In genomic region chr10:43211866-43212265, GRCm38 (mm10) we compare ENCODE assay signal across 9 mouse cellular contexts. TPM values are rescaled to one million over a fixed set of nuclear protein-coding genes. Genes with fewer than 3 reads are reported as not detected.
DNase-seq lines count a peak whose midpoint lies in the region; ATAC-seq and TF ChIP-seq lines count a peak whose summit lies in the region.
"Had no signal": no experiment of that assay in that cellular context is flagged by ENCODE, and none has a peak within 500 bp of the region (broad histone marks: within the 10 kb centered on the region; RNA-seq: fewer than 3 reads in every experiment).

No protein-coding gene starts in this region.

- 0 out of 2 replicates have a peak, but pooled peaks cover 2% of the 10 kb centered on the region for H3K9me3 ChIP-seq in hindbrain, postnatal 0 days (ENCODE audit: low read length)
- no peaks in the 10 kb centered on the region; the same call in 1 of the 2 replicates for H3K9me3 ChIP-seq in hindbrain, embryonic 16.5 days (ENCODE audit: control insufficient read depth, low read length)
- H3K9me3 ChIP-seq: lung, embryonic 15.5 days had no signal

- H3K27ac ChIP-seq in hindbrain, postnatal 0 days = no peak overlapping the region
- no peak overlapping the region for H3K27ac ChIP-seq in hindbrain, embryonic 16.5 days (ENCODE audit: low read depth, low read length)
- no peak overlapping the region for H3K27ac ChIP-seq in embryonic fibroblast, embryonic 13.5 days (ENCODE audit: insufficient read depth, low read length)
- H3K27ac ChIP-seq: lung, embryonic 15.5 days had no signal

- no peak overlapping the region for H3K4me3 ChIP-seq in hindbrain, postnatal 0 days (ENCODE audit: low read length)
- no peak overlapping the region for H3K4me3 ChIP-seq in hindbrain, embryonic 16.5 days (ENCODE audit: low read length)
- H3K4me3 ChIP-seq in embryonic fibroblast, embryonic 13.5 days (ENCODE audit: insufficient read depth, low read length) = no peak overlapping the region
- H3K4me3 ChIP-seq: lung, embryonic 15.5 days had no signal

- TF ChIP-seq POLR2A in embryonic fibroblast, embryonic 13.5 days (IDR thresholded peaks at IDR 0.05; ENCODE audit: low read depth, low read length) = no peak

- H3K36me3 ChIP-seq in hindbrain, postnatal 0 days (ENCODE audit: insufficient read depth, low read length) = no peaks in the 10 kb centered on the region
- H3K36me3 ChIP-seq in hindbrain, embryonic 16.5 days (ENCODE audit: control insufficient read depth, insufficient read depth, low read length) = no peaks in the 10 kb centered on the region
- H3K36me3 ChIP-seq: lung, embryonic 15.5 days had no signal

- no peak overlapping the region for H3K9ac ChIP-seq in hindbrain, postnatal 0 days (replicated peaks; ENCODE audit: low read length)
- no peak overlapping the region for H3K9ac ChIP-seq in hindbrain, embryonic 16.5 days (ENCODE audit: low read depth, low read length)
- H3K9ac ChIP-seq: lung, embryonic 15.5 days had no signal

- no peaks in the 10 kb centered on the region for H3K4me1 ChIP-seq in hindbrain, postnatal 0 days (ENCODE audit: insufficient read depth, low read length)
- no peaks in the 10 kb centered on the region for H3K4me1 ChIP-seq in hindbrain, embryonic 16.5 days (ENCODE audit: control insufficient read depth, insufficient read depth, low read depth, low read length)
- no peaks in the 10 kb centered on the region for H3K4me1 ChIP-seq in embryonic fibroblast, embryonic 13.5 days (ENCODE audit: control insufficient read depth, insufficient read depth, low read length)
- H3K4me1 ChIP-seq: lung, embryonic 15.5 days had no signal

- peak; percentile 28 for DNase-seq in hindbrain, postnatal 0 days (ENCODE audit: low spot score)
- peak; percentile 50 to 52 for DNase-seq in CD8-positive naive resting alpha-beta T cell, adult 2 months (ENCODE audit: low read depth in 2 of 2, low spot score in 2 of 2)
- peak; percentile 89 for DNase-seq in ZHBTc4 (ENCODE audit: low read depth, low spot score)
- DNase-seq in mesoderm, embryonic 11.5 days (ENCODE audit: low read depth, low spot score) = peak; percentile 43
- DNase-seq in thymus, postnatal 36 days = peak; percentile 54 to 63

- ATAC-seq in hindbrain, postnatal 0 days = no peak
- no peak for ATAC-seq in hindbrain, embryonic 16.5 days
- ATAC-seq in inflammation-experienced regulatory T-cells, adult 6 months = no peak

- H3K27me3 ChIP-seq in hindbrain, postnatal 0 days (ENCODE audit: insufficient read depth, low read length) = no peaks in the 10 kb centered on the region
- H3K27me3 ChIP-seq in hindbrain, embryonic 16.5 days (replicated peaks; ENCODE audit: control insufficient read depth, insufficient read depth, low read length) = no peaks in the 10 kb centered on the region
- H3K27me3 ChIP-seq: lung, embryonic 15.5 days had no signal

- H3K4me2 ChIP-seq in hindbrain, postnatal 0 days (ENCODE audit: low read depth, low read length) = no peak overlapping the region
- H3K4me2 ChIP-seq in hindbrain, embryonic 16.5 days (ENCODE audit: low read length) = no peak overlapping the region
- H3K4me2 ChIP-seq: lung, embryonic 15.5 days had no signal

- TF ChIP-seq CTCF in hindbrain, postnatal 0 days (IDR thresholded peaks at IDR 0.05; ENCODE audit: low read depth) = peak; percentile 49
- 0 out of 2 replicates have a peak, but pooled peaks have one; percentile 5 for TF ChIP-seq CTCF in embryonic fibroblast, embryonic 13.5 days (IDR thresholded peaks at IDR 0.05; ENCODE audit: borderline replicate concordance, insufficient read depth, low read length)

- 25% methylated on average over 6 of the region's 6 CpGs for WGBS in hindbrain, postnatal 0 days
- WGBS in hindbrain, embryonic 16.5 days = 33% methylated on average over 6 of the region's 6 CpGs

RNA-seq across cellular contexts. Expression of gene Pdss2, which starts 9.4 kb away (rescaled TPM):
- total RNA-seq in hindbrain, postnatal 0 days (2014; rRNA removed) = 18.3 and 20.9 TPM in 2 replicates
- polyA plus RNA-seq in hindbrain, postnatal 0 days (2015; fragmentation: Nextera tagmentation; extraction: Ambion mirVana) = 17.4 and 17.5 TPM in 2 replicates
- polyA plus RNA-seq in hindbrain, embryonic 16.5 days (2015; fragmentation: Nextera tagmentation; extraction: Ambion mirVana) = 15.5 and 16.2 TPM in 2 replicates
- 7.1 and 10.9 TPM in 2 replicates for polyA plus RNA-seq in embryonic fibroblast, embryonic 13.5 days (2011; ENCODE audit: insufficient read length, low read depth, missing spikeins)
- polyA plus RNA-seq in inflammation-experienced regulatory T-cells, adult 6 months (2017; shearing (Covaris generic)) = 10 to 100 TPM in 1 of 3 experiments, 1 to 10 TPM in 2; 7.2 to 10.9 (median 9.5) TPM

RNA-seq across cellular contexts. Expression of gene 9030612E09Rik, which starts 37.4 kb away (rescaled TPM):
- total RNA-seq in hindbrain, postnatal 0 days (2014; rRNA removed) = 0.58 and 0.73 TPM in 2 replicates
- polyA plus RNA-seq in hindbrain, postnatal 0 days (2015; fragmentation: Nextera tagmentation; extraction: Ambion mirVana) = 1.7 and 1.9 TPM in 2 replicates
- 1.8 and 1.9 TPM in 2 replicates for polyA plus RNA-seq in hindbrain, embryonic 16.5 days (2015; fragmentation: Nextera tagmentation; extraction: Ambion mirVana)
- 0.28 TPM in 1 of 2 replicates, not detected in the other for polyA plus RNA-seq in embryonic fibroblast, embryonic 13.5 days (2011; ENCODE audit: insufficient read length, low read depth, missing spikeins)
- not detected for polyA plus RNA-seq in inflammation-experienced regulatory T-cells, adult 6 months (2017; shearing (Covaris generic))

RNA-seq across cellular contexts. Expression of gene Sobp, which starts 37.5 kb away (rescaled TPM):
- total RNA-seq in hindbrain, postnatal 0 days (2014; rRNA removed) = 21.4 and 26.1 TPM in 2 replicates
- polyA plus RNA-seq in hindbrain, postnatal 0 days (2015; fragmentation: Nextera tagmentation; extraction: Ambion mirVana) = 11.9 and 13.8 TPM in 2 replicates
- polyA plus RNA-seq in hindbrain, embryonic 16.5 days (2015; fragmentation: Nextera tagmentation; extraction: Ambion mirVana) = 9.1 and 10.8 TPM in 2 replicates
- polyA plus RNA-seq in embryonic fibroblast, embryonic 13.5 days (2011; ENCODE audit: insufficient read length, low read depth, missing spikeins) = 1.6 and 2.6 TPM in 2 replicates
- not detected for polyA plus RNA-seq in inflammation-experienced regulatory T-cells, adult 6 months (2017; shearing (Covaris generic))

Comparison
In these comparisons a context has a peak if more than half of its experiments do, and no peak if none do; other contexts are left out.
1. DNase-seq: peak in every context shown above with its lines; median percentile 89 in ZHBTc4; 58 in thymus, postnatal 36 days; 51 in CD8-positive naive resting alpha-beta T cell, adult 2 months; 43 in mesoderm, embryonic 11.5 days; 28 in hindbrain, postnatal 0 days.